Mouse (Mus musculus) hindbrain, embryonic 14.5 days (tissue): ENCODE data around the gene B4galt2. TPM values are rescaled to one million over a fixed set of nuclear protein-coding genes. Genes with fewer than 3 reads are reported as not detected.

ENCODE experiments used
- ATAC-seq: fragments of 200-750 bp; cut with Nextera tagmentation; 2 replicates; pipeline ENCODE4 v1.8.0; 2017; ENCODE audit warnings: moderate number of reproducible peaks, mild to moderate bottlenecking, moderate TSS enrichment, moderate library complexity; ENCODE audit not compliant: low FRiP score
- DNase-seq: peaks from one replicate; pipeline ENCODE4 v3.0.0-alpha.2; 2015; ENCODE audit warnings: low spot score
- H3K27ac ChIP-seq: fragments of 300-500 bp; sonication (generic); 2 replicates; pipeline ENCODE4 v1.5.1; 2014; ENCODE audit warnings: mild to moderate bottlenecking, moderate library complexity
- H3K27me3 ChIP-seq: fragments of 300-500 bp; sonication (generic); 2 replicates; pipeline ENCODE4 v1.6.1; 2014; ENCODE audit warnings: mild to moderate bottlenecking, low read length, mixed read lengths; ENCODE audit not compliant: control insufficient read depth, insufficient read depth
- H3K36me3 ChIP-seq: fragments of 300-500 bp; sonication (generic); replicated peaks from 2 replicates; pipeline ENCODE4 v1.6.1; 2014; ENCODE audit not compliant: control insufficient read depth, insufficient read depth
- H3K4me1 ChIP-seq: fragments of 300-500 bp; sonication (generic); replicated peaks from 2 replicates; pipeline ENCODE4 v1.6.1; 2014; ENCODE audit warnings: antibody characterized with exemption, low read length, mixed read lengths; ENCODE audit not compliant: control insufficient read depth, insufficient read depth
- H3K4me2 ChIP-seq: fragments of 300-500 bp; sonication (generic); replicated peaks from 2 replicates; pipeline ENCODE4 v1.6.1; 2014; ENCODE audit warnings: mild to moderate bottlenecking, moderate library complexity
- H3K4me3 ChIP-seq: fragments of 300-500 bp; sonication (generic); replicated peaks from 2 replicates; pipeline ENCODE4 v1.5.1; 2014; ENCODE audit warnings: mild to moderate bottlenecking, low read length
- H3K9ac ChIP-seq: fragments of 300-500 bp; sonication (generic); 2 replicates; pipeline ENCODE4 v1.6.1; 2014
- H3K9me3 ChIP-seq: fragments of 300-500 bp; sonication (generic); 2 replicates; pipeline ENCODE4 v1.6.1; 2016; ENCODE audit warnings: low read length; ENCODE audit not compliant: control insufficient read depth
- WGBS: fragments of 180-500 bp; shearing (Covaris S2); extraction: QIAGEN DNeasy Blood & Tissue Kit; methylation state at CpG from one replicate; pipeline ENCODE4 v1.1.7; 2014; 5-methylcytosine and 5-hydroxymethylcytosine counted together
- polyA plus RNA-seq: library from polyadenylated mRNA; unstranded; fragments of >200 nt; fragmentation: Nextera tagmentation; extraction: Ambion mirVana; gene quantifications from 2 replicates; pipeline ENCODE4 v1.2.1, GENCODE M21; 2014

B4galt2 gene
- polyA plus RNA-seq, 1 experiment from 2014 or later: 78.0 TPM

GRCm38 (mm10) chr4:117912685-117913273 is 29.5 kb upstream of the B4galt2 start:
- peaks cover 59% of the 10 kb centered on the region for H3K4me1 ChIP-seq
- no peak overlapping the region for H3K27ac ChIP-seq
- H3K4me2 ChIP-seq: peak overlapping the region; percentile 98
- no peak for DNase-seq
- H3K4me3 ChIP-seq: peak overlapping the region; percentile 83
- no peaks in the 10 kb centered on the region for H3K9me3 ChIP-seq
- WGBS: 60% methylated on average over 7 of the region's 7 CpGs
- H3K36me3 ChIP-seq: peaks cover 23% of the 10 kb centered on the region
- ATAC-seq: no peak
- peak overlapping the region; percentile 75 for H3K9ac ChIP-seq
- no peaks in the 10 kb centered on the region for H3K27me3 ChIP-seq

GRCm38 (mm10) chr4:117912131-117912561 is 28.9 kb upstream of the B4galt2 start:
- Histone ChIP-seq H3K36me3 (peaks cover 23% of the 10 kb centered on the region), H3K4me3 (no peak overlapping the region), H3K9me3 (no peaks in the 10 kb centered on the region), H3K4me1 (peaks cover 61% of the 10 kb centered on the region), H3K9ac (peak overlapping the region; percentile 26; the same call in 1 of the 2 replicates), H3K27me3 (no peaks in the 10 kb centered on the region), H3K4me2 (peak overlapping the region; percentile 98; the same call in 1 of the 2 replicates), H3K27ac (no peak overlapping the region)
- ATAC-seq: no peak
- no peak for DNase-seq
- 90% methylated on average over 13 of the region's 13 CpGs for WGBS

DNA sequence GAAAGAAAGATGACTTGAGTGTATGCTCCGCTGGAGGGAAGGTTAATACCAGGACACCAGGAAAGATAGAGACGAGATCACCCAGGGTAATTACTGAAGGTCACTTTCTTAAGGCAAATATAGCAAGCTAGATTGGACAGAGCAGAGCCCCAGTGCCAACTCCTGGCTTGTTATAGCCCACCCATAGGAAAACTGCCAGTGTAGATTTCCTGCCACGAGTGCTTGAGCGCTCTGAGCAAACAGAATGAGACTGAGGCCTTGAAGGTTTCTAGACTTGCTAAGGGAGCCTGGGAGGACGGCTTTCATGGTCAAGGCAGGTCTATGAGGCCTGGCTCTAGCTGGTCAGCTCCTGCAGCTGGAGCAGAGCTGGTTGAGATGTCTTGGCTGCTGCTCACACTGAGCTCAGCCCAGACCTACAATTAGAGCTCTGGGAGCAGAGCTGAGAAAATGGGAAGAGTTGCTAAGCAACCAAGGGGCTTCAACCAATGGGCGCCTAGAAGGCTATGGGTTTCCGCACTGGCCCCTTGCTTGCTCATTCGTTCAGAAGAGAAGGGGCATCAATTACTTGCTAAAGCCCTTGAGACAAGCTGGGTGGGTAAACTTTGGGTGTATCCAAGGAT is 25.7 kb upstream of the B4galt2 start:
- H3K4me3 ChIP-seq: peak overlapping the region; percentile 13
- H3K27ac ChIP-seq: peak overlapping the region; percentile 78
- WGBS: 47% methylated on average over 8 of the region's 8 CpGs
- DNase-seq (peak; percentile 50), ATAC-seq (peak; percentile 77)
- peaks cover 51% of the 10 kb centered on the region for H3K36me3 ChIP-seq
- H3K27me3 ChIP-seq: no peaks in the 10 kb centered on the region
- no peaks in the 10 kb centered on the region for H3K9me3 ChIP-seq
- H3K9ac ChIP-seq: peak overlapping the region; percentile 38
- peaks cover 49% of the 10 kb centered on the region for H3K4me1 ChIP-seq
- peak overlapping the region; percentile 52 for H3K4me2 ChIP-seq

DNA sequence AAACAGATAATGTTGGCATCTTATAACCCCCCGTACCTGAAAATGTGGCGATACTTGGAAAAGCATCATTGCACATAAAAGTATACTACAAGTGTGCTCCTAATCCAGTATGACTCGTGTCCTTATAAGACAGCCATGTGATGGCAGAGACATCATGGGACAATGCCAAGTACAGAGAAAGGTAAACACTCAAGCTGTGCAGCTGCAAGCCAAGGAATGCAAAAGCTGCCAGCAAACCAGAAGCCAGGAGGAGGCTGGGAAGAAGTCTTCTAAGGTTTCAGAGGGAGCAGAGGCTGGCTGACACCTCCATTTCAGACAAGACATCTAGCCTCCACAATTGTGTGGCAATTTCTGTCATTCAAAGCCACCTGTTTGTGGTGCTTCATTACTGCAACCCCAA is 22.9 kb upstream of the B4galt2 start:
- Histone ChIP-seq H3K36me3 (peaks cover 65% of the 10 kb centered on the region), H3K9me3 (no peaks in the 10 kb centered on the region), H3K27me3 (no peaks in the 10 kb centered on the region), H3K4me1 (peaks cover 30% of the 10 kb centered on the region), H3K9ac (no peak overlapping the region), H3K4me2 (no peak overlapping the region), H3K4me3 (no peak overlapping the region), H3K27ac (no peak overlapping the region)
- no peak for DNase-seq
- no peak for ATAC-seq
- 86% methylated on average over 3 of the region's 3 CpGs for WGBS

DNA sequence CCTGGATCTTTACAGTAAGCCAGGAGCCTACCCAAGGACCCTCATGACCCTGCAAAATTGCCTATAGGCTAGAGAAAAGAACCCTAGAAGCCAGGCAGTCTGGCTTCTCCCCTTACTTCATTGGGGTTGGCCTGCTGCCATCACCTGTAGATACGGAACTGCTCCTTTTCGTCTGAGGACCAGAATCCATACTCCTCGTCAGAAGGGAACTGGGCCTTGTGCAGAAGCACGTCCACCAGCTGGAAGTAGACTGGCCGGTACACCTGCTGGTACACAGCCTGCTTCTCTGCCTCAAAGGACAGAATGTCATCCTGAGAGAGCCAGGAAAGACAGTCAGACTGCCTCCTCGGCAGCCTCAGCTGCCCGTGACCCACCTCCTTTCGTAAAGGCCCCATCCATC is 21.5 kb upstream of the B4galt2 start:
- Histone ChIP-seq H3K4me2 (no peak overlapping the region), H3K36me3 (peaks cover 70% of the 10 kb centered on the region), H3K9ac (no peak overlapping the region), H3K4me1 (peaks cover 21% of the 10 kb centered on the region), H3K4me3 (no peak overlapping the region), H3K9me3 (no peaks in the 10 kb centered on the region), H3K27ac (no peak overlapping the region), H3K27me3 (no peaks in the 10 kb centered on the region)
- DNase-seq (no peak), ATAC-seq (no peak)
- 95% methylated on average over 8 of the region's 8 CpGs for whole genome bisulfite sequencing

DNA sequence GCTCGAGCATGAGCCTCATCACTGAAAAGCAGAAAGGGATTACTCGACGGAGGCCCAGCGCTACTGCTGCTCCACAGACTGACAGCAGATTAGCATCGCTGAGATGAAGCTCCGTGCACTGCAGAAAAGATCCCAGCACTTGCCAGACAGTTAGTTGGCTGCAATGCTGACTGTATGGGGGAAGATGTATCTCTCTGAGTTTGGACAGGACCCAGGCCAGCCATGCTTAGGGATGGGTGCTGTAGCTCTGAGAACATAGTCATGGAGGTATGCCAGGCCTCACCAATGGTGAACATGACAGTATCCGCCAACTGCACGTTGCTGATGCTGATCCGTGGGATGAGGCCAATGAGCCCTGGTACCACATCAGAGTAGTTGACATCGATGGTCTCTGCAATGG is 20.8 kb upstream of the B4galt2 start:
- Histone ChIP-seq H3K4me3 (no peak overlapping the region), H3K9me3 (no peaks in the 10 kb centered on the region), H3K36me3 (peaks cover 76% of the 10 kb centered on the region), H3K4me1 (peaks cover 15% of the 10 kb centered on the region), H3K9ac (no peak overlapping the region), H3K27me3 (no peaks in the 10 kb centered on the region), H3K27ac (no peak overlapping the region), H3K4me2 (no peak overlapping the region)
- ATAC-seq: no peak
- 91% methylated on average over 10 of the region's 10 CpGs for WGBS
- no peak for DNase-seq

GRCm38 (mm10) chr4:117898111-117898510 is 14.8 kb upstream of the B4galt2 start:
- Histone ChIP-seq H3K9me3 (no peaks in the 10 kb centered on the region), H3K9ac (no peak overlapping the region), H3K4me1 (no peaks in the 10 kb centered on the region), H3K36me3 (peaks cover 97% of the 10 kb centered on the region), H3K4me2 (no peak overlapping the region), H3K4me3 (no peak overlapping the region), H3K27me3 (no peaks in the 10 kb centered on the region), H3K27ac (no peak overlapping the region)
- DNase-seq: no peak
- WGBS: 92% methylated on average over 3 of the region's 3 CpGs
- ATAC-seq: no peak

DNA sequence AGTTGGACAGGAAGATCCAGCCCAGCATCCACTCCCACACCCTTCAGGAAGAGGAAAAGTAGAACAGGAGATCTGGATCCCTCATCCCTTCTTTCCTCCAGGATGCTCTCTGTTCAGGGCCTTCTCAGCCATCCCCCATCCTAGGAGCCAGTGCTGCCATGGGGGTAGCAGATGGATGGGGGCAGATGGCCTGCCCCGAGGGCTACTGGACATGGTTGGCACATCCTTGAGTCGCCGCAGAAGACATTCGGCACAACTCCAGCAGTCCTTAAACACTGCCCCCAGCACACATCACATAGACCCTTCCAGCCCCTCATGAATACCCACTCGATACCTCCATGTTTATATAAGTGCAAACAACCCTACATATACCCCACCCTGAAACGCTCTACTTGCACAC is 12.7 kb upstream of the B4galt2 start:
- Histone ChIP-seq H3K4me2 (no peak overlapping the region), H3K36me3 (peaks cover 76% of the 10 kb centered on the region), H3K4me3 (no peak overlapping the region), H3K27me3 (no peaks in the 10 kb centered on the region), H3K9me3 (no peaks in the 10 kb centered on the region), H3K27ac (no peak overlapping the region), H3K4me1 (peaks cover 5% of the 10 kb centered on the region), H3K9ac (no peak overlapping the region)
- 94% methylated on average over 6 of the region's 6 CpGs for WGBS
- no peak for ATAC-seq
- DNase-seq: no peak

DNA sequence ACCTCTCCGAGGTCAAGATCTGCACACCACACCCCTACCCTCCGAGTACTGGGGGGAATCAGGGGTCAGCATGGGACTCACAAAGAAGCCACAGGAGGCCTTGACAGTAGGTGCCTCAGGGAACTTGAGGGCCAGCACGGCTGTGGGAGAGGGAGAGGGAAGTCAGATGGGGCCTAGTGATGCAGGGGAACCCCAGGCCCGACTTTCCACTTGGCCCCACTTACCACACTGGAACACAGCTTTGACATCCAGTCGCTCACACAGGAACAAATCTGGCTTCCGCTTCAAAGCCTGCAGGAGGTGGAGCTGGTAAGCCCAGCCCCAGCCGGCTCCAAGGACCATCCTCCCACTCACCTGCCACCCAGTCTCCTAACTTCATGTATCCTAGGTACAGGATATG is 12.1 kb upstream of the B4galt2 start:
- Histone ChIP-seq H3K4me3 (no peak overlapping the region), H3K36me3 (peaks cover 69% of the 10 kb centered on the region), H3K27me3 (no peaks in the 10 kb centered on the region), H3K4me1 (peaks cover 7% of the 10 kb centered on the region), H3K4me2 (no peak overlapping the region), H3K9ac (no peak overlapping the region), H3K27ac (no peak overlapping the region), H3K9me3 (no peaks in the 10 kb centered on the region)
- DNase-seq (no peak), ATAC-seq (no peak)
- WGBS: 85% methylated on average over 7 of the region's 7 CpGs
